Mouse (Mus musculus) heart, adult 2 months (tissue): ENCODE measurements around the gene Ccdc130. TPM values are rescaled to one million over a fixed set of nuclear protein-coding genes. Genes with fewer than 3 reads are reported as not detected.

Experiments used
- DNase-seq, 2 experiments: peaks; one replicate each; pipeline ENCODE4 v3.0.0; 2021
- H3K27ac ChIP-seq: fragments of 200-600 bp; 2 replicates; pipeline ENCODE4 v1.8.1; 2022
- H3K27me3 ChIP-seq: fragments of 200-500 bp; 2 replicates; pipeline ENCODE4 v1.6.1; 2012; ENCODE audit warnings: mild to moderate bottlenecking, low read length, inconsistent platforms, mixed read lengths; ENCODE audit not compliant: control insufficient read depth, insufficient read depth
- H3K36me3 ChIP-seq: fragments of 200-500 bp; 2 replicates; pipeline ENCODE4 v1.6.1; 2012; ENCODE audit warnings: low read length, inconsistent platforms; ENCODE audit not compliant: control insufficient read depth, insufficient read depth
- H3K4me1 ChIP-seq: fragments of 200-500 bp; 2 replicates; pipeline ENCODE4 v1.6.1; 2011; ENCODE audit warnings: low read length; ENCODE audit not compliant: control insufficient read depth, insufficient read depth
- H3K4me3 ChIP-seq: fragments of 200-600 bp; 2 replicates; pipeline ENCODE4 v1.8.1; 2022
- H3K79me2 ChIP-seq: fragments of 200-500 bp; replicated peaks from 2 replicates; pipeline ENCODE4 v1.6.1; 2012; ENCODE audit warnings: mild to moderate bottlenecking, inconsistent platforms, low read length, moderate library complexity, mixed read lengths; ENCODE audit not compliant: control insufficient read depth, insufficient read depth
- H3K9ac ChIP-seq: fragments of 200-500 bp; 2 replicates; pipeline ENCODE4 v1.6.1; 2012; ENCODE audit warnings: low read depth, mild to moderate bottlenecking, control low read depth, inconsistent platforms, low read length, mixed read lengths
- CTCF ChIP-seq: fragments of 200-600 bp; IDR thresholded peaks from 2 replicates; pipeline ENCODE4 v1.8.1; 2022; ENCODE audit warnings: antibody characterized with exemption, mild to moderate bottlenecking, moderate library complexity
- EP300 ChIP-seq: fragments of 200-500 bp; IDR thresholded peaks from 2 replicates; pipeline ENCODE4 v1.6.1; 2011; ENCODE audit warnings: low read depth, low read length, control low read depth; ENCODE audit not compliant: insufficient read depth
- POLR2A ChIP-seq: fragments of 200-500 bp; IDR thresholded peaks from 2 replicates; pipeline ENCODE4 v1.6.1; 2011; ENCODE audit warnings: mild to moderate bottlenecking, low read depth, low read length, control low read depth; ENCODE audit not compliant: insufficient read depth
- WGBS: fragments of 180-500 bp; shearing (Covaris S2); methylation state at CpG from one replicate; pipeline ENCODE4 v1.1.7; 2018; 5-methylcytosine and 5-hydroxymethylcytosine counted together
- intact Hi-C: fragments of 180-260 bp; cut with DNase I; formaldehyde crosslinking; loops from one replicate; pipeline ENCODE4 v1.15.1; 2025
- polyA plus RNA-seq: library from polyadenylated mRNA; depleted of rRNA; stranded (reverse); fragments of >200 nt; gene quantifications from 2 replicates; pipeline ENCODE4 v1.2.3, GENCODE M21; 2012
- total RNA-seq, 2 experiments: library from RNA; stranded (reverse); gene quantifications; 2 replicates each; pipeline ENCODE4 v1.2.3; 2021

Gene Ccdc130
- total and polyA plus RNA-seq, 3 experiments, result 5.0 to 19.9 (median 8.1) TPM

DNA sequence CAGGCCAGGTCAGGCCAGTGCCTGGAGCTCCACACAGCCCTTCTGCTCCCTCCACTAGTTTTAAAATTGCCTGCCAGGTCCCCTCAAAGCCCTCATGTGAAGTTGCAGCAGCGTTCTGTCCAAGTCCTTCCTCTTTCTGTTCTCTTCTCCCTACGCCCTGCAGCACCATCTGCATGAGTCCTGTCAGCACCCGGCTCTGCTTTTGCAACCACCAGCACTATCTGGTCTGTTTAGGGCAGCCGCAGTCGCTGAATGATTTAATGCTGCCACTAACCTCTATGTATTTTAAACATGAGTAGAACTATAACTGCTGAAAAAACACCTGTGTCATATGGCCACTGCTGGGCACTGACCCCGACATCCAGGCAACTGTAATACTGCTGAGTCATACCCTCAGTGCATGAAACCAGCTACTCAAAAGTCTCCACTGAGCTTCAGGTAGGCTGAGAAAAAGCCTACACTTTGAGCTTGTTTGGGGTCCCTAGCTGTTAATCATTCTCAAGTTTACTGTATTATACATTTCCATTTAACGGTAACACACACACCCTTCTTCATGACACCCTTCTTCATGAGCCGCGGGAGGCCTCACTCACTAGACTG, 47.5 kb downstream of the Ccdc130 start:
- no peak for TF ChIP-seq POLR2A
- no peak for TF ChIP-seq EP300
- TF ChIP-seq CTCF, result no peak
- Histone ChIP-seq H3K79me2 (no peaks in the 10 kb centered on the region), H3K36me3 (no peaks in the 10 kb centered on the region), H3K9ac (no peak overlapping the region), H3K27me3 (no peaks in the 10 kb centered on the region), H3K4me3 (no peak overlapping the region), H3K4me1 (no peaks in the 10 kb centered on the region), H3K27ac (no peak overlapping the region; the same call in 1 of the 2 replicates)
- 85% methylated on average over 9 of the region's 9 CpGs for WGBS
- peak in 1 of 2 experiments; percentile 46 for DNase-seq
- intact Hi-C loops, result no loop called here

DNA sequence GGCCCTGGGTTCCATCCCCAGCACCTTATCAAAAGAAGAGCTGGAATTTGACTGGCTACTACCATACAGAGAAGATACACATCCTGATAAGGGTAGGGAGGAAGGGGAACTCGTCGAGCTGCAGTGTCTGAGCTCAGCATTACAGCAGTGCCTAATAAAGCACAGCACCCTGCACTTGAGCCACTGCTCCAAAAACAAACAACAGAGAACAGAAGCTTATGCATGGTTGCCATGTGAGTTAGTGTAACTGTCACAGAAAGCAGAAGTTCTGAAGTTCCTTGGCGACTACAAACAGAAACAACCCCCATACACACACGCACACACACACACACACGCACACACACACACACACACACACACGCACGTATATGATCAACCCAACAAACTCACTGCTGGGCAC, 50.1 kb downstream of the Ccdc130 start:
- no peaks in the 10 kb centered on the region for H3K4me1 ChIP-seq
- H3K36me3 ChIP-seq, result no peaks in the 10 kb centered on the region
- H3K79me2 ChIP-seq, result no peaks in the 10 kb centered on the region
- DNase-seq, result peak in 1 of 2 experiments; percentile 40
- no peaks in the 10 kb centered on the region for H3K27me3 ChIP-seq
- WGBS, result 67% methylated on average over 7 of the region's 7 CpGs
- intact Hi-C loops, result no loop called here
- H3K9ac ChIP-seq, result no peak overlapping the region
- H3K4me3 ChIP-seq, result no peak overlapping the region
- TF ChIP-seq POLR2A (no peak), CTCF (no peak), EP300 (no peak)
- no peak overlapping the region for H3K27ac ChIP-seq

DNA sequence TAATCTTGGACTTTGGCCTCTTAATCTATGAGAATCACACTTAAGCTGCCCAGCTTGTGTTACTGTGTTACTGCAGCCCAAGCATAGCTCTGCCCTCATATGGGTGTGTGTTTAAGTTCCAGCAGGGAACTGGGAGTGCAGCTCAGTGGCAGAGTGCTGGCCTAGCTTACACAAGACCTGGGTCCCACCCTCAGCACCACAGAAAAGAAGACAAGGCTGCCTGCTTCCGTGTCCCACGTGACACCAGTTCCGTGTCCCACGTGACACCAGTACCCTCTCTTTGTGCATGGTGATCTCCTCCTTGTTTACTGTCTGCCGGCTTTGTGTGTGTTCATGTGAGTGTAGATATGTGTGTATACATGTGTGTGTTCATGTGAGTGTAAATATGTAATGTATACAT, 52.0 kb downstream of the Ccdc130 start:
- H3K4me3 ChIP-seq, result no peak overlapping the region
- whole genome bisulfite sequencing, result 98% methylated on average over 5 of the region's 5 CpGs
- no peak overlapping the region for H3K9ac ChIP-seq
- no peak overlapping the region for H3K27ac ChIP-seq
- no peak for TF ChIP-seq POLR2A
- peak; percentile 23 to 46 for DNase-seq
- no peaks in the 10 kb centered on the region for H3K4me1 ChIP-seq
- no peaks in the 10 kb centered on the region for H3K79me2 ChIP-seq
- no peaks in the 10 kb centered on the region for H3K27me3 ChIP-seq
- H3K36me3 ChIP-seq, result no peaks in the 10 kb centered on the region
- intact Hi-C loops, result no loop called here

DNA sequence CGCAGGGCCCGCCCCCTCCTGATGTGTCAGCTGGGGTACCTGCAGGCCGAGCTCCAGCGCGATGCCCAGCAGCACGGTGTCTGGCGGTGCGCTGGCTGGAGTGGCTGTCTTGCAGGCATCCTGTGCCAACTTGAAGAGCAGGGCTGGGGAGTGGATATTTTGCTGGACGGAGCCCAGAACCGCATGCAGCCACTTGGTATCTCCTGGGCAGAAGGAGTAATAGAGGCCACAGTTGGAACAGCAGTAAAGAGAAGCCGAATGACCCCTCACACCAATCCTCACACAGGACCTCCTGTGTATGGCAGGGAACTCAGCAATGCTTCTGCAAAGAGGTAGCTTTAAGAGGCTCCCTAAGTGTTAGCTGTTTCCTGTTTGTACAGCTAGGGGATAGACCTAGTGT, 53.0 kb downstream of the Ccdc130 start:
- Histone ChIP-seq H3K4me3 (no peak overlapping the region), H3K27me3 (no peaks in the 10 kb centered on the region), H3K79me2 (no peaks in the 10 kb centered on the region), H3K36me3 (no peaks in the 10 kb centered on the region), H3K27ac (no peak overlapping the region), H3K9ac (no peak overlapping the region), H3K4me1 (no peaks in the 10 kb centered on the region)
- TF ChIP-seq CTCF, result no peak
- TF ChIP-seq EP300, result no peak
- no peak for TF ChIP-seq POLR2A
- no peak for DNase-seq
- WGBS, result 83% methylated on average over 11 of the region's 11 CpGs
- intact Hi-C loops, result no loop called here

DNA sequence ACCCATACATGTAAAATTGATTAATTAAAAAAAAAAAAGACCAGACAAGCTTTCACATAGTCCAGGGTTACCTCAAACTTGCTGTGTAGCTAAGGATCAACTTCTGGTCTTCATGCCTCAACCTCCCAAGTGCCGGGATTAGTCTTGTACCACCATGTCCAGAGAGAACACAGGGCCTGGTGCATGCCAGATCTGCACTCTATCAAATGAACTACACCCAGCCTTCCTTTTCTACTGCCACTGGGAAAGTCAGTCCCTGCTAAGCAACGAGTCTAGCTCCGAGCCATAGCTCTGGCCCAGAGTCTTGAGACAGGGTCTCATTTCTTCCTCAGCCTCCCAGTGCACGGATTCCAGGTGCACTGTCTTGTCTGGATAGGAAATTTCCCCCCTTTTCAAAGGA, 56.9 kb downstream of the Ccdc130 start:
- WGBS, result 91% methylated on average over 4 of the region's 4 CpGs
- no peak for TF ChIP-seq CTCF
- TF ChIP-seq POLR2A, result no peak
- TF ChIP-seq EP300, result no peak
- Histone ChIP-seq H3K36me3 (peaks cover 13% of the 10 kb centered on the region), H3K27ac (no peak overlapping the region), H3K79me2 (no peaks in the 10 kb centered on the region), H3K4me1 (peaks cover 14% of the 10 kb centered on the region), H3K27me3 (no peaks in the 10 kb centered on the region), H3K4me3 (no peak overlapping the region), H3K9ac (no peak overlapping the region)
- DNase-seq, result no peak
- intact Hi-C loops, result no loop called here

DNA sequence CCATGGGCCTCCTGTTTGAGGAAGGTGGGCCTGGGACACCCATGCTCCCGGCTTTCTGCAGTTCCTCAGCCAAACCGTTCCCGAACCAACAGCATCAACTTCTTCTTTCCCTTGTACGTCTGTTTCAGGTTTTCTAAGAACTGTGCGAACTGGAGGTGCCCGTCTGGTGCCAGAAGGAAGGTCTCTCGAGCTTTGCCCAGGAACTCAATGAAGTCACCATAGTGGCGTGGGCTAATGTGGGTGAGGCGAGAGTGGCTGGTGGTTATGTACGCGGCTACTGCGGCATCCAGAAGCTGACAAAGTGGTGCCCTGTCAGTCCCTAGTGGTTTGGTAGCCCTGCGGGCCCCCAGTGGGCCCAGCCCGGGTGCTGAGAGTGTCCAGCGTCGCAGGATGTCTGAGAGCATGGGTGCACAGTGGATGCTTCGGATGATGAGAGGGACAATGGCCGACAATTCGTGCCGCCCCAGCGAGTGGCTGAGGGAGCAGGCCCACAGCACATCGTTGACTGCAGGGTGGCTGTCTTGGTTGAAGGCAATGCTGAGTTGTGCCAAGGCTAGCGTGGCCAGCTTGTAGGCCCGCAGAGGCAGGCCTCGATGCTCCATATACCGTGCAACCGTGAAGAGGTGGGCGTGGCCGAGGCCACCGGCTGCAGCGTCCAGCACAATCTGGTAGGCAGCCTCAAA, 58.2 kb downstream of the Ccdc130 start:
- no peak overlapping the region for H3K27ac ChIP-seq
- TF ChIP-seq EP300 (no peak), CTCF (no peak), POLR2A (no peak)
- peaks cover 22% of the 10 kb centered on the region for H3K4me1 ChIP-seq
- H3K79me2 ChIP-seq, result no peaks in the 10 kb centered on the region
- H3K27me3 ChIP-seq, result no peaks in the 10 kb centered on the region
- 88% methylated on average over 31 of the region's 31 CpGs for WGBS
- no peak for DNase-seq
- no peak overlapping the region for H3K4me3 ChIP-seq
- intact Hi-C loops, result no loop called here
- H3K9ac ChIP-seq, result no peak overlapping the region
- peaks cover 23% of the 10 kb centered on the region for H3K36me3 ChIP-seq
